Mouse (Mus musculus): ENCODE measurements around the gene Gper1.

Gene Gper1

DNA sequence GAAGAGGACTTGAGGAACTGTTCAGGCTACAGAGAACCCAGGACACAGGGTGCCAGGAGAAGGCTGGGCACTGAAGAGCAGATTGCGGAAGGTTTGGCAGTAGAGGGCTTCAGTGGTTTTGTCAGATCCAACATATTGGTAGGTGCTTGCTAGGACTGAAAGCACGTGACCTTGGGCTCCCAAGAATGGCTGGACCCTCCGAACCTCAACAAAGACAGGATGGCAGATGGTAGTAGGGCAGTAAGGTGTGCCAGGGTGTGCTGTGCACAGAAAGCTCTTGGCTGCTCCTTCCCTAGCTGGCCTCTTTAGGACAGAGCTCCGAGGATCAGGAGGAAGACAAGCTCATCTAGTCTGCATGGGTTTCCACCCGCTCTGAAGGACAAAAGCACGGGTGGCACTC, 11.8 kb upstream of the Gper1 start:
- DNase-seq (ENCODE audit: low spot score): no peak

DNA sequence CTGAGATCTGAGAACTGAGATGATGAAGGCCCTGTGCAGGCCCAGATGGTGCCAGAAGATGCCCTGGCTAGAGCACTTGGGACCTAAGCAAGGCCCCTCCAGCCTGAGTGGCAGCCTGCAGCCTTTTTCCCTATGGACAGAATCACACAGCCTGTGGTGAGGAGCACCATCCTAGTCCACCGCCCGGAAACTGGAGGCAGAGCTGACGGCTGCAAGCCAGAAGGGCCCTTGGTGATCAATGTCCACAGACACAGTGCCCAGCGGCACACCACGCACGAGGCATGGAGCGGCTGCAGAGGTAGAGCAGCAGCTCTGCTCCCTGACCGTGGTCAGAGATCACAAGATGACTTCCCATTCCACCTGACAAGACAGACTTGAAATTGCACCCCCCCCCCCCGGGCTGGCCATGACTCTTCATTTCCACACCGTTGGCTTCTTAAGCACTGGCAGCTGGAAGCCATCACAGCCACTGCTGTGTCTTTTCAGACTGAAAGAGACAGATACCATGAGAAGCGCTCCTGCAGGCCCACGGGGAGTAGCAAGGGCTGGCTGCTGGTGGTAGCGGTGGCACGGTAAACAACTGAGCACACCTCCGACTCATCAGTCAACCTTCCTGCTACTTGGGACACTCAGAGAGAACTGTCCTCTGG, 11.2 kb upstream of the Gper1 start:
- no peak for DNase-seq (ENCODE audit: low spot score)

DNA sequence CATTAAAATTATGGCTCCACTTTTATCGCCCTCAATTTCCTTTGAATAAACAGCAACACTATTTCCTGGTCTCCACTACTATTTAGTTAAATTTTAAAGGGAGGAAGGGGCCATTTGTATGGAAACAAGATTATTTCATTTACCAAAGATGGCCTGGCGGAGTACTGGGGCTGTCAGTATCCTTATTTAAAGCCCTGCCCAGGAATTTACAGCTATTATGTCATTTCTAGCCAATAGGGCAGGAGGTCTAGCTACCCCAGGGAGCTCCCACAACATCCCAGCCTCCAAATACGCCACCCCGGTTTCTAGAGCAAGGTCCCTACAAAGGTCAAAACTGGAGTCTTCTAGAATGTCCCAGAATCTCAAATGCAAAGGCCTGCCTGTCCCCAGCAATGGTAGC, 9.4 kb upstream of the Gper1 start:
- DNase-seq (ENCODE audit: low spot score): no peak

DNA sequence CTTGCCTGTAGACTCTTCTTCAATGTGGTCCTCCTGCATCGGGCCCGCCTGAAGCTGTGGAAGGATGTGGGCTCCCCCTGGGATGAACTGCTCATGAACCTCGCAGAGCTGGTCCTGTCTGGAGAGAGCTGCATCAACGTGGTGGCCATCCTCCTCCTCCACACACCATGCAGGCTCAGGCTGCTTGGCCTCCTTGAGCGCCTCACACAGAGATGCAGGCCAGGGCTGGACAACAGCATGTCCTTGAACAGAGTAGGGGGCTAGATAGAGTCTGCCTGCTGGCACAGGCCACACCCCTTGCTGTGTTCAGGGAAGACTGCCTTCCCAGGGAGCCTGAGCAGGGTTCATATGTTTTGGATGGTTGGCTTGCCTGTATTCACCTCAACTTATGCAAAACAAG, 8.0 kb upstream of the Gper1 start:
- DNase-seq (ENCODE audit: low spot score): no peak

DNA sequence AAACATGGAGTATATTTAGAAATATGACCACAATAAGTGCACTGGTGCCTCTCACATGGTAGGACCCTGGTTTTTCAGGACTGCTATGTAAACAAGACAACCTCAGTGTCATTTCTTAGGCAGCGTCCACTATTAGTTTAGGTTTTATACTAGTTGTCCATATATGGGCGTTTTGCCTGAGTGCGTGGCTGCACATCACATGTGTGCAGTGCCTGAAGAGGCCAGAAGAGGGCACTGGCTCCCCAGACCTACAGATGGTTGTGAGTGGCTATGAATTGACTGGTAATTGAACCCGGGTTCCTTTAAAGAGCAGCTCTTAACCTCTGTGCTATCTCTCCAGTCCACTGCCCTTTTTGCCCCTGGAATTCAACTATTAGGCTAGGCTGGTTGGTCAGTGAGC, 6.0 kb upstream of the Gper1 start:
- no peak for DNase-seq (ENCODE audit: low spot score)

DNA sequence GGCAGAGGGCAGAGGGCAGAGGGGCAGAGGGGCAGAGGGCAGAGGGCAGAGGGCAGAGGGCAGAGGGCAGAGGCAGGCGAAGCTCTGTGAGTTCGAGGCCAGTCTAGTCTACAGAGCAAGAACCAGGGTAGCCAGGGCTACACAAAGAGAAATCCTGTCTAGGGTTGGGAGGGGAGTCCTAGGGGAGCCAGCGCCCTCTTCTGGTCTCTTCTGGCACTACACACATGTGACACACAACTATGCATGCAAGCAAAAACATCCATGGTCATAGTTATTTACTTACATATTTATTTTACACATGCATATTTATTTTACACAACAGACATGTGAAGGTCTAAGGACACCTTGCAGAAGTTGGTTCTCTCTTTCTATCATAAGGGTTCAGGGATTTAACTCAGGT, 5.5 kb upstream of the Gper1 start:
- no peak for DNase-seq (ENCODE audit: low spot score)

DNA sequence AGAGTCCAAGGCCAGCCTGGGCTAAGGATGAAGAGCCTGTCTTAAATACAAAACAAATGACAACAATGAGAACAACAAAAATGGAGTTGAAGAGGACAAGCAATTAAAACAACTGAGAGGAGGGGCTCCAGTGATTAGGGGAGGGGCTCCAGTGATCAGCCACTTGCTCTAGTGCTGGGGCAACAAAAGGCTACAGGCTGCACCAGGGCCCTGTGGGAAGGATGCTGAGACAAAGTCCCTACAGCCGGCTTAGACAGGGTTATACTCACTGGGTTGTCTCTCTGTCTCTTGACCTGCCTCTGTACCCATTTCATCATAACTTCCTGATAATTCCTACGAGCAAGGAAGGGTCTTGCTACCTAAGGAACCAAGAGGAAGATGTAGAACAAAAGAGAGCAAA, 4.8 kb upstream of the Gper1 start:
- DNase-seq (ENCODE audit: low spot score): no peak

DNA sequence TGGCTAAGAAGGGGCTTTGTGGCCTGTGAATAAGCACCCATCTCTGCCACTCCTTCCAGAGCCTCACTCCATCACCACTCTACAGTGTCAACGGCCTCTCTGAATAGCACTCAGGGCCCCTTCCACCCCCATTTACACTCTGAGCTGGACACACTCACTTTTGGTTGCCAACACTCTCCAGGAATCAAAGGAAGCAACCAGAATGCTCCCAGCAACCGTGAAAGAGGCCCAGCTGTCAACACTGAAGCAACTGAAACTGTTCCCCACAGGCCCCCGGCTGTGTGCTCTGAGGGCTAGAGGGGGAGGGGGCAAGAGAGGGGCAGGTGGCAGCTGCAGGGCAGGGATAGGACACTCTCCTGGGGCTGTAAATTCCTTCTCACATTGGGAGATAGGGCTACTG, 4.3 kb upstream of the Gper1 start:
- DNase-seq (ENCODE audit: low spot score): no peak

DNA sequence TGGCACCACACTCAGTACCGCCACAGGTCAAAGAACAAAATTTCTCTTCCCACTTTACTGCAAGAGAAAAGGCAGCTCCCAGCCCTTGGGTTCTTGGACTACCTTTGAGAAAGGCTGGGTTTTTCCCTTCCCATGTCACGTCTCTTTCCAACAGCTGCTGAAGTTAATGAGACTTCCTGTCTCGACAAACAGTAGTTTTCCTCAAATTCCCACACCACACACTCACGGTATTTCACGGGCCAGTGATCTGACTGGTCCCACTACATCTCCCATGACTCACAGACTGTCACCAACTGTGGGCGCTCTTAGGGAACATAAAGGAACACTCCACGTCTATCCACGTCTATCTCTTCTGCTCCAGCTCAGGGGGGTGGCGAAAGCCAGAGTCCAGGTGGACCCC, 2.2 kb downstream of the Gper1 start:
- DNase-seq (ENCODE audit: low spot score): no peak

DNA sequence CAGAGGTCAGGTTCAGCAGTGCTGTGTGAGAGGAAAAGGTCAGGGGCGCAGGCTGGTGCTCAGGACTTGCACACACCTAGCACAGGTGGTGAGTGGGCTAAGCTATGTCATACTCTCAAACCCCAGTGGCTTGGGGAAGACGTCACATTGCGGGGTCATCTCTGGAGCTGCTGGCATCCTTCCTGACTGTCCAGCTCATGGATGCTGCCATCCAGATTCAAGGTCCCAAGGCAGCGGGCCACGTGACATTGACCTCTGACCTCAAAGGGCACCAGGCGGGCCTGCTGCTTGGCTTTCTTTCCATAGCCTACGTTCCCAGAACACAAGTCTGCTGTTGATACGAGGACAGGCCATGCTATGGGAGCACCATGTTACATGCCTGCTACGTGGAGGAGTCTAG, 4.0 kb downstream of the Gper1 start:
- DNase-seq (ENCODE audit: low spot score): no peak

DNA sequence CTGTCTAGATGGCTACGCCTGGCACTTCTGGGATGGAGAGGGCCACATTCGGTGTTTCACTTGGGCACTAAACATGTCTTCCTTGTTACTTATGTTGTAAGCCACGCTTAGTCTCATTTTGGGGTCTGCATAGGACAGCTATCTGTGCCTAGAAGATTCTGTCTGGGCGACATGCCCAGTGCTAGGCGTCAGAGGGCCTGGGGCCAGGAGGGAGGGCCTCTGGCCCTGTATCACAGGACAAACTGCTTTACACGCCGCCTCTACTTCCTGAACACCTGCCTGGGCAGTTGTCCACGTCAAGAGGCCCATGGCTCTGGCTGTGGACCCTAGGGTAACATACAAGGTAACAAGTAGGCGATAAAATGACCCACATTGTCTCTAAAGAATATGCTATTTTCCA, 5.0 kb downstream of the Gper1 start:
- no peak for DNase-seq (ENCODE audit: low spot score)

DNA sequence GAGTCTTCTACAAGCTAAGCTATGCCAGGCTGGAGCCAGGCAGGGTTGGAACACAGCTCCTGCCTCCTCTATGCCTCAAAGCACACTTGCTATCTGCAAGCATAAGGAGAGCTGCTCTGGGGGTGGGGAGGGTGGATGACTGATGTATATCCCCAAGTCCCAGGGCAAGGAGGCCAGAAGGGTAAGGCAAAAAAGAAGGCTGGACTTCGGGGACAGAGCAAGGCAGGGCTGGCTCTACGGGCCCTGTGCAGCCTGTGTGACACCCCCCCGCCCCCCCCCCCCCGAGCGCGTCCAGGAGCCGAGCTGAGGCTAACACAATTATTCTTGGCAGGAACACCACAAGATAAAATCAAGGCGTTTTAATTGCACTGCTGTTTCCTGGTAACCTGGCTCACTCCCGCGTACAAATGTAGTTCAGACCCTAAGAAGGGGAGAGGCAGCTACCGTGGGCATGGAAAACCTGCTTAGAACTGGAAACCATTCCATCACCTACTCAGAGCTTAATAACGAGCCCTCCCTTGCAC, 6.9 kb downstream of the Gper1 start:
- no peak for DNase-seq (ENCODE audit: low spot score)

DNA sequence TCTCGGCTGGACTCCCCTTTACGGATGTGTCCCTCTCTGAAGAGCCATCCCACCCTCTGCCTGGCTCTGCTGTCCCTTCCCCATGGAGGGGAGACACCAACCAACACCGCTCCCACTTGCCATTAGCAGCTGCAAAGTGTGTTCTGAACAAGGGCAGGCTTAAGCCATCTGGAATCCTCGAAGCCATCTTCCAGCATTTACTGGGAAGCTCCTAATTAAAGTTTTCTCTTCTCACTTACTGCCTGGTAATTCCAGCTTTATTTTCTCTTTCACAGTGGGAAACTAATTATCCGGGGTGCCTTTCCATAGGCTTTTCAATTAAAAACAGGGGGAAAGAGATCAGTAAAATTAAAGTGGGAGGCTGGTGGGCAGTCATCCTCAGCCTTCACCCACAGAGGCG, 9.4 kb downstream of the Gper1 start:
- no peak for DNase-seq (ENCODE audit: low spot score)

DNA sequence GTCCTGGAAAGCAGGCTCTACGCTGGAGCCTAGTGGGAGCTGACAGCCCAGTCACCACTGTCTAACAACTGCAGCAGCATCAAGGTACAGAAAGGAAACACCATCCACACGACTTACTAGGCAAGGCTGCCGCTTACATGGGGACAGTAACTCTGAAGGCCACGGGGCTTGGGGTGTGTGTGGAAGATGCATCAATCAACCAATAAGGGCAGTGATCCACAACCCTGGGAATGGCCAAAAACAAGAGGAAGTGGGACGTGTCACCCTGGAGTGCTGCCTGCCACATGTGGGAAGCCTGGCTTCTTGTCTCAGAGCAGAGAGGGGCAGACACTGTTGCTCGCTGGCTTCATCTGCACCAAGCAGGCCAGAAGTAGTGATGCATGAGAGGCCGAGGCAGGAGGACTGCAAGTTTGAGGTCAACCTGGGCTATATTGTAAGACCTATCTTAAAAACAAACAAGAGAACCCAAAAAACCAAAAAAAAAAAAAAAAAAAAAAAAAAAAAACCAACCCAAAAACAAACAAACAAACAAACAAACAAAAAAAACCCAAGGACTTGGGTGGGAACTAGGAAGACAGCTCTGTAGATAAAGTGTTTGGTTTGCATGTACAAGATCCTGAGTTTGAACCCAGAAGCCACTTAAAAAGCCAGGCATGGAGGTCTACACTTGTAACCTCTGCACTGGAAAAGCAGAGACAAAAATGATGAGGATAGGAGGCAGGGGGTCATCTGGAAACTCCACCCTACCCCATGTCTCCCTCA, 10.0 kb downstream of the Gper1 start:
- DNase-seq (ENCODE audit: low spot score): no peak

DNA sequence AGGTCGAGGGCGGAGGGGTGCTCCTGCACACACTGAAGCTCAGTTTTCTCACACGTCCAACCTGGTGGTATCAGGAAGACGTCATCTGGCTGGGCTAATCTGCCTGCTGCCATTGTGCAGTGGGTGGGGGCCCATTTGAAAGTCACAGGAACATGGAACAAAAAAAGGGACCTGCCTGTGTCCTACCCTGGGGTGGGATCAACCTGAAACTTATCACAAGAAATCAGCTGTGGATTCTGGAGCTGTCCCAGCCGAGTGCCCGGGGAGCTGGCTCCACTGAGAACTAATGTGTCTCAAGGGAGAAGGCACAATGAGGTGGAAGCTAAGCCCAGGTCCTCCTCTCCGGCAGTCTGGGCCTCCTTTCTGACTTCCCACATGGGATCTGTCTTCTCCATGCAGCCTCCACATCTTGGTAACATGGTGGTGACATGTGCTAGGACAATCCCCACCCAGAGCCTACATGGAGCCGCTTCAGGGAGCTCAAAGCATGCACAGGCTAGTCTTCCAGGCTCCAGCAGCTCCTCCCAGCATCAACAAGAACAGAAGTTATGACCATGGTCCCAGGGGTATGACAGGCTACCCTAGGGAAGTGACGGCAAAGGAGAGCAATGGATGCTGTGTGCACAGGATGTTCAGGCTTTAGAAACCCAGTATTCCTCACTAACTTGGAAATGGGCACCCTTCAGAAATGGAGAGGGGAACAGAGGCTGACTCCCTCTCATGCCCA, 11.1 kb downstream of the Gper1 start:
- DNase-seq (ENCODE audit: low spot score): no peak

DNA sequence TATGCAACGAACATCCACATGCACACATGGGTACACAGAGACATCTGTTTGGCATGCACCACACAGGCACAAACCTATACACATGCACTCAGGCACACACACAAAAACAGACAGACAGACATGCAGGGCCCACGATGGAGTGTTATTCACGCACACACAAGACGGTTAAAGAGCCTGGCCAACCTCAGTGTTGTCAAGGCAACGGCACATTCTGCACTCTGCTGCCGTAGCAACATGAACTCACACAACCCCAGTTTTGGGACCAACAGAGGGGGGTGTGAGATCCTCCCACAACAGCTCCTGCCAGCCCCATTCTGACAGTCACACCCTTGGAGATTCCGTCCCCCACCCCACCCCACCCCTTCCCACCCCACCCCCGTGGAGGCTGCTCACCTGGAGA, 12.0 kb downstream of the Gper1 start:
- no peak for DNase-seq (ENCODE audit: low spot score)

DNA sequence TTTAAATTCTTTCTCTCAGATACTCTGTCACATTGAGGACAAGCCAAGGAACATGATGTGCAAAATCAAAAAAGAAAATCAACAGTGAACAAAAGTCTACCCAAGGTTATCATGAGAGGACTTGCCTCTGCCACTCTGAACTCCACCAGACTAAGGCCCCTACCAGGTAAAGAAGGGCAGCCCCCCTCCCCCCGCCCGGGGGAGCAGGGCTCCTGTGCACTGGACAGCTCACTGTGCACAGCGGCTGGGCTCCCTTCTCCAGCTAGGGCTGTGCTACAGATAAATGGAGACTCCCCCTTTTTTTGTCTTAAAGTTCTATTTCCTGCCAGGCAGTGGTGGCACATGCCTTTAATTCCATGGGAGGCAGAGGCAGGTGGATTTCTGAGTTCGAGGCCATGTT, 14.8 kb downstream of the Gper1 start:
- DNase-seq (ENCODE audit: low spot score): no peak

DNA sequence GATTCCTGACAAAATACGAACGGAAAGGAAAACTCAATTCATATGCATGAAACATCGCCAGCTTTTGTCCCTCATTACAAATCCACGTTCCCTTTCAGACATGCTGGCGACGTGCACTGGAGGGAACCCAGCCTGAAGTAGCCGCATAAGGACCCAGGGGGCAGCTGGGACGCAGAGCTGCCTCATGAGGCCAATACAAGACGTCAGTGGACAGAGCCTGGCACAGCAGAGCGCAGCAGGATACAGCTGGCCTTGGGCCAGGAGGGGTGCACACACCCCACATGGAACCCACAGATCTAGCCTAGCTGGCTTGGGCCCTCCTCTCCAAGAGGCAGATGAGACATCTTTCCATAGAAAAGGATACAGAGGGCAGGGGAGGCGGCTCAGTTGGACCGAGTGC, 15.5 kb downstream of the Gper1 start:
- no peak for DNase-seq (ENCODE audit: low spot score)

DNA sequence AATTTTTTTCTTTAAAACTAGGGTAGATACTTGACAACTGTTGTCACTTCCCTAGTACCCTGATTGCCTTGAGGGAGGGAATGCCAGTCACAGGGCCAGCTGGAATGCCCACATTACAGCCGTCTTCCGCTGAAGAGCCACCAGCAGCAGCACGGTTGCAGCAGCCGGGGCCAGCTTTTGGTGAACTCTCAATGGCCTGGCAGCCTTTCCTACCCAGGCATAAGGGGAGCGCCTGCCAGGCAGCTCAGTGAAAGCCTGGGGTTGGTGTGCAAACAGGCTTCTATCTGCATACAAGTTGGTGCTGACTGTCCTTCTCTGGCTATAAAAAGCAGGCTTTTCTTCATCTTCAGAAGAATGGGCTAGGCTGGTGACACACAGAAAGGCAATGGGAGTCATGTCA, 17.5 kb downstream of the Gper1 start:
- DNase-seq (ENCODE audit: low spot score): no peak

DNA sequence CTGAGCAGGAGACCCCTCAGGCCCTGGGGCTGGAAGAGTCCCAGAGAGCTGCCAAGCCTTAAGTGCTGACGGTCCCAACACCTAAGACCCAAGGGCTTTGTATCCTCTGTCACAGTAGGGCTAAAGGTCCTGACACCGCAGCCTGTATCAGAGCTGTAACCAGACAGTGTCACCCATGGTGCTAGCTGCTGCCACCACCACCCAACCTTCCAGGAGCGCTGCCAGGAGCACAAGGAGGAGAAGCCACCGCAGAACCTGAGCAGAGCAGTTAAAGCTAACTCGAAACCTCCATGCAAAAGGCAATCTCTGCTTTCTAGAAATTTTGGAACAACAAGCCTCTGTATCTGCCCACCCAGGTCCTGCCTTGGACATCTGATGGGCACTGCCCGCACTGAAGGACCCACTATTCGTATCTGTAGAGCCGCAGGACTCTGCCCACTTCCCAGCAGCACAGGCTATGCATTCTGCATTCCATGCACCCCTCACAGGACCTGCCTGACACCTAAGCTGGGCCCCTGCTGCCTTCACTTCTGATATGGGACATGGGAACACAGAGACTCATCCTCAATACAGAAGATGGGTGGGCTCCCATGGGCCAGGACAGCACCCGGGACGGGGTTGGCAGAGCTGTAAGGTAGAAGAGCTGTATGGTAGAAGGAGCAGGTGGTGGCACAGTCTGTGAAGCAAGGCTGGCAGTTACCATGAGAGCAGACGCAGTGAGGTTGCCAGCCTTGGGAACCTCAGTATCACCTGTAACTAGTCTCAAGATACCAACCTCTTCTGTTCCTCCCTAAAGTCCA, 18.2 kb downstream of the Gper1 start:
- no peak for DNase-seq (ENCODE audit: low spot score)

DNA sequence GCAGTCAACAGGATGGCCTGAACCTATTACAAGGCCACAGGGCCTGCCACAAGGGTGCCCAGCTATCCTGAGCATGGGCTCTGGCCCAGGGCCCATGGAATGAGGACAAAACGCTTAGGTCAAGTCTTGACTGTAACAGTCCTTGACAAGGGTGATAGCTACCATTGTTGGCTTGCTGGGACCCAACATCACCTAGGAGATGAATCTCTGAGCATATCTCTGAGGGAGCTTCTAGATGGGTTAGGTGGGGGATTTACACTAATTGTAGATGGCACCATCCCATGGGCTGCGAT, 18.7 kb downstream of the Gper1 start:
- DNase-seq (ENCODE audit: low spot score): no peak

DNA sequence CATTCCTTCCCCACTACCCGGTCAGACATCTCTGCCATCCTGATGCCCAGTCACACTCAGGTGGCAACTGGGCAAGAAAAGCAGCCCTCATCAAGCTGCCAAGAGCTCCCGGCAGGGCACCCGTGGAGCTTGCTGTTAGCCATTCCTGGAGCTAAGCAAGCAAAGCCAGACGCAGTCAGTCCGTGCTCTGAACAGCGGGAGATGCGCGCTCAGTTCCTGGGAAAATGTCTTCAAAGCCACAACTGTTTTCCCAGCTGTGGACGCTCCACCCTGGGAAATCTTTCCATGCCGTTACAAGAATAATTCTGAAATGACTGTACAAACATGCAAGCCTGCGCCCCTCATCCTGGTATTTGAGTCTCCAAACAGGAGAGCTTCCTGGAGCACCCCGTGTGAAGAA, 19.5 kb downstream of the Gper1 start:
- no peak for DNase-seq (ENCODE audit: low spot score)

DNA sequence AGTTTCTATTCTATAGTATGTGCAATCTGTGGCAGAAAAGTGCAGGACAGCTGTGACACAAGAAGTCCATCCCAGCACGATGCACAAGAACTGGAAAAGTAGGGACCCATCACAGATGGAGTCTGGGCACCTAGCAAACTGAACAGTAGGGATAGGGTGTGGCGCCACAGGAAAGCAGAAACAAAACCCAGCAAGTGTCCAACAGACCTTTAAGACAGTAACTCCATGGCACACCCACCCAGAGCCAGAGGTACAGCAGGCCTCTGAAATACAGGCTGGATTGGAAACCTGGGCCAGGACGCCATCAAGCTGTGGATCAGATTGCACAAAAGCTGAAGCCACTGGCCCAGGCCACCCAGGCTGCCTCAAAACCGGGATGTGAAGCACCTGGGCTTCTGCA, 20.0 kb downstream of the Gper1 start:
- no peak for DNase-seq (ENCODE audit: low spot score)
